Mouse (Mus musculus): ENCODE measurements around the gene 4932438H23Rik. TPM values are rescaled to one million over a fixed set of nuclear protein-coding genes. Genes with fewer than 3 reads are reported as not detected.

4932438H23Rik gene
- polyA plus RNA-seq, 1 experiment from 2014 or later, result 1.0 TPM

DNA sequence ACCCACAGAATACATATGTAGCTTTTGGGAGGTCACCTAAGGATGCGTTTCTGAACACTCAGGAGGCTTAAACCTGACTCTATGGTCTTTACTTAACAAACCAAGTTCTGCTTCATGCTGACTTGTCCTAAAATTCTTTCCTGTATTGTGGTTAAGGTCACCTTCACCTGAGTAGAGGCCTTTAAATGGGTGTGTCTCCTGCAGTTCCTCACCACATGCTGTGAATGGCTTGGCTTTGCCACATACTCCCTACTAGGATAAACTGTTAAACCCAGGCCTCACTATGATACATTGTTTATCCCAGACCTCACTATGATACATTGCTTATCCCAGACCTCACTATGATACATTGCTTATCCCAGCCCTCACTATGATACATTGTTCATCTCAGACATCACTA lies 22.7 kb downstream of the 4932438H23Rik start:
- Histone ChIP-seq H3K9ac (ENCODE audit: low read length) (no peak overlapping the region), H3K4me1 (ENCODE audit: control insufficient read depth, insufficient read depth, low read length) (peaks cover 4% of the 10 kb centered on the region; the same call in 1 of the 2 replicates), H3K9me3 (replicated peaks; ENCODE audit: control insufficient read depth, low read length) (no peaks in the 10 kb centered on the region), H3K4me3 (ENCODE audit: low read depth, low read length) (no peak overlapping the region), H3K4me2 (ENCODE audit: low read length) (no peak overlapping the region), H3K27ac (ENCODE audit: low read depth, low read length) (no peak overlapping the region), H3K36me3 (ENCODE audit: control insufficient read depth, insufficient read depth, low read length) (no peaks in the 10 kb centered on the region), H3K27me3 (replicated peaks; ENCODE audit: control insufficient read depth, insufficient read depth, low read length) (no peaks in the 10 kb centered on the region)
- WGBS, result 86% methylated on average over 1 of the region's 1 CpGs
- ATAC-seq, result no peak
- DNase-seq (ENCODE audit: low spot score), result no peak

DNA sequence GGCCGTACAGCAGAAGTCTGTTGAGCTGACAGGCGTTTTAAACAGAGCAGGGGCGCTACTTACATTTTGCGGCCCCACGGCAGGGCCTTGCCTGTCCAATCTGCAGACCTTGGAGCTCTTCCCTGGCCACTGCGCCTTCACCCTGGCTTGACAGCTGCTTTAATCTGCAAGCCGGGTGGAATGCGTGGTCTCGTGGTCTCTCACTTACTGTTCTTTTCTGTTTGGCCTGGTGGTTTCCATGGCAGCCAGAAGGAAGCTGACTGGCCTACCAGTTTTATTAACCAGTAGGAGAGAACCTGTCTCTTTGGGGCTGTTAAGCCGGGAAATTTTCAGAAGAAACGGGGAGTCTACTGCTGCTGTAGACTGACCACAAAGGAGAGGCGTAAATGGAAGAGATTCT lies 26.0 kb downstream of the 4932438H23Rik start:
- peak; percentile 62 for DNase-seq (ENCODE audit: low spot score)
- no peak overlapping the region for H3K27ac ChIP-seq (ENCODE audit: low read depth, low read length)
- peak overlapping the region; percentile 14 for H3K4me2 ChIP-seq (ENCODE audit: low read length)
- H3K4me1 ChIP-seq (ENCODE audit: control insufficient read depth, insufficient read depth, low read length), result peaks cover 4% of the 10 kb centered on the region; the same call in 1 of the 2 replicates
- no peaks in the 10 kb centered on the region for H3K36me3 ChIP-seq (ENCODE audit: control insufficient read depth, insufficient read depth, low read length)
- H3K9me3 ChIP-seq (replicated peaks; ENCODE audit: control insufficient read depth, low read length), result no peaks in the 10 kb centered on the region
- no peak overlapping the region for H3K4me3 ChIP-seq (ENCODE audit: low read depth, low read length)
- no peaks in the 10 kb centered on the region for H3K27me3 ChIP-seq (replicated peaks; ENCODE audit: control insufficient read depth, insufficient read depth, low read length)
- 28% methylated on average over 12 of the region's 12 CpGs for WGBS
- ATAC-seq, result peak; percentile 21; the same call in 1 of the 2 replicates
- no peak overlapping the region for H3K9ac ChIP-seq (ENCODE audit: low read length)

DNA sequence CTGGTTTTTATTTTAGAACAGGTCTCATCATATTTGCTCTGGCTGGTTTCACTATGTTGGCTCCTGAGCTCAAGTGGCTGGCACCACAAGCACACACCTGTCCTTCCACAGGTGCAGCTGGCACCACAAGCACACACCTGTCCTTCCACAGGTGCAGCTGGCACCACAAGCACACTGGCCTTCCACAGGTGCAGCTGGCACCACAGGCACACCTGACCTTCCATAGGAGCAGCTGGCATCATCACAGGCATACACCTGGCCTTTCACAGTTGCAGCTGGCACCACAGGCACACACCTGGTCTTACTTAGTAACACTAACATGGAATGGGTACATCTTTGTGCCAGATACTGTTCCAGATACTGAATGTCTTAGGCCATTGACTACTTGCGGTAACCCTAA lies 27.8 kb downstream of the 4932438H23Rik start:
- no peaks in the 10 kb centered on the region for H3K27me3 ChIP-seq (replicated peaks; ENCODE audit: control insufficient read depth, insufficient read depth, low read length)
- DNase-seq (ENCODE audit: low spot score) (no peak), ATAC-seq (no peak)
- H3K27ac ChIP-seq (ENCODE audit: low read depth, low read length), result no peak overlapping the region
- H3K9me3 ChIP-seq (replicated peaks; ENCODE audit: control insufficient read depth, low read length), result no peaks in the 10 kb centered on the region
- no peaks in the 10 kb centered on the region for H3K36me3 ChIP-seq (ENCODE audit: control insufficient read depth, insufficient read depth, low read length)
- no peak overlapping the region for H3K9ac ChIP-seq (ENCODE audit: low read length)
- H3K4me3 ChIP-seq (ENCODE audit: low read depth, low read length), result no peak overlapping the region
- H3K4me2 ChIP-seq (ENCODE audit: low read length), result no peak overlapping the region
- H3K4me1 ChIP-seq (ENCODE audit: control insufficient read depth, insufficient read depth, low read length), result peaks cover 4% of the 10 kb centered on the region; the same call in 1 of the 2 replicates
- 100% methylated on average over 1 of the region's 1 CpGs for WGBS

DNA sequence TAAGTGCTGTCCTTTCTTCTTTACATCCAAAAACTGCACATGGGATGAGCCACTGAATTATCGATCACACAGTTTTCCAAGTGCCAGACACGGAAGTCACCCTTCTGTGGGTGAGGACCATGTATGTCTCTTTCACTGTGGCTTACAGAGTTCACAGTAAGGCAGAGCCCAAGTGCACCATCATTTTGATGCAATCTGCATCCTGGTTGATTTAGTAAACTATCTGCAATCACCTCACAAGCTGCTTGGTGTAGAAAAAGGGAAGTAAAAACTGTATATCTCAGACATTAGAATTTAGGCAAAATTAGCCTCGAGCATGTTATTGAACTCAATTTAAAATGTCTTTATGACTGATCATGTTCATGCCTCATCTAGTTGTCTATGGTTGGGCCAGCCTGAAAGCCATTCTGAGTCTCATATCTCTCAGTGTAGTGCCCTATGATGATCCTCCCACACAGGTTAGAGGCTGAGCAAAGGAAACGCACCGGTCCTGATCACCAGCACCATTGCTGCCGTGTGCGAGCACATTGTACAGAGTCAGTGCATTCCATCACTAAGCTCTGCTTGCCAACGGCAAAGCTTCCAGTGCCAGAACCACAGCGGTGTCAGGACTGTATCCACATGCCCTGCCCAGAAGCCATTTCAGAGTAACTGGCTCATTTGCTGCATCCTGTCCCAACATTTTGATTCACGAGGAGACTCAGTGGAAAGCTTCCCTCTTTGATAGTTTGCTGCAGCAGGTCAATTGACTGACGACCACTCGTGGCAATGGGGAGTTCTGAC lies 30.1 kb downstream of the 4932438H23Rik start:
- H3K9ac ChIP-seq (ENCODE audit: low read length), result no peak overlapping the region
- DNase-seq (ENCODE audit: low spot score) (no peak), ATAC-seq (no peak)
- no peak overlapping the region for H3K4me2 ChIP-seq (ENCODE audit: low read length)
- H3K4me1 ChIP-seq (ENCODE audit: control insufficient read depth, insufficient read depth, low read length), result peaks cover 4% of the 10 kb centered on the region; the same call in 1 of the 2 replicates
- WGBS, result 87% methylated on average over 12 of the region's 12 CpGs
- H3K9me3 ChIP-seq (replicated peaks; ENCODE audit: control insufficient read depth, low read length), result no peaks in the 10 kb centered on the region
- no peaks in the 10 kb centered on the region for H3K36me3 ChIP-seq (ENCODE audit: control insufficient read depth, insufficient read depth, low read length)
- H3K27ac ChIP-seq (ENCODE audit: low read depth, low read length), result no peak overlapping the region
- H3K4me3 ChIP-seq (ENCODE audit: low read depth, low read length), result no peak overlapping the region
- H3K27me3 ChIP-seq (replicated peaks; ENCODE audit: control insufficient read depth, insufficient read depth, low read length), result no peaks in the 10 kb centered on the region

DNA sequence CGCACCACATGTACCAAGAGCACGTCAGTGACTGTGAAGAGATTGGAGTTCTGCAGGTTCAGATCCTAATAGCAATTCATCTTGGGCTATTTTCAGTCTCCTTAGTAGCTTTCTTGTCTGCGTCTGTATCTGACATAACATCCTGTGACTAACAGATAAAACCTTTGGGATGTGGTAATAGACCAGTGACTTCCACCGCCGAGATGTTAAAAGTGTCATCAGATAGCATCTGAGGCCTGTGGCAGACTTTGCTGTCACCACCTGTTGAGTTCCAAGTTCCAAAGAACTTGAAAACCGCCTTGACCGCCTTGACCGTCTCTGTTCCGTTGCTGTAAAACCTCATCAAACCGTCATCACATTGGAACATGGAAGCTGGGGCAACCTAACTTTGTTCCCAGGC lies 31.1 kb downstream of the 4932438H23Rik start:
- 95% methylated on average over 10 of the region's 10 CpGs for WGBS
- no peaks in the 10 kb centered on the region for H3K27me3 ChIP-seq (replicated peaks; ENCODE audit: control insufficient read depth, insufficient read depth, low read length)

DNA sequence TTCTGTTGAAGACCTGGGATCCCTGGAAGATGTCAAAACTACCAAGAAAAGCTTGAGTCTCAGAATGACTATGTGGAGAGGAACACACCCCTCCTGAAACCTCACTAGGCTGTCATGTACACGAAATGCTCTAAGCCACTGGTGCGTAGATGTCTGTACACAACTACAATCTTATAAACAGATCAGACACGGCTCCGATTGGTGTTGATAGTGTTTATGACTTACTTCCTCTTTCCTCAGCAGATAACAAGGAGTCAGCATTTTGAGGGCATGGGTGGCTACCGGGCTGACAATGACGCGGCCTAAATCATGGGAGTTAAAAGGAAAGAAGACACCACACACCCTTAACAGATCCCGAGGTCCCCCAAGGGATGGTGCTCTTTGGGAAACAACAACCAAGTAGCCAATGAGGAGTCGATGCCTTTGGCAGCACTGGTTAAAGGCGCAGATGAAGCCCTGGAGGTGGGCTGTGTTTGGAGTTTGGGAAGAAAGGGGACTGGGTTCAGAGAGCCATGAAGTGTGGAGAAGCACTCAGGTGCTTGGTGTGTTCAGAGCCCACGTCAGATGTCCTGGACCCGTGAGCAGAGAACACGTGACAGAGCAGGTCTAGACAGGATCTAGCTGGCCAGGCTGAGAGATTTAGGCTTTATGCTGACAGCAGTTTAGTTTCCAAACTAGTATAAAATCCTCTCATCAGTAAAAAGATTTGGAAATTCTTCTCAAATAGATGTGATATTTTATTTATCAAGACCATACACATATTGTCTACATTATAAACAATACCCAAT lies 33.2 kb downstream of the 4932438H23Rik start:
- DNase-seq (ENCODE audit: low spot score) (no peak), ATAC-seq (no peak)
- Histone ChIP-seq H3K27me3 (replicated peaks; ENCODE audit: control insufficient read depth, insufficient read depth, low read length) (no peaks in the 10 kb centered on the region), H3K4me1 (ENCODE audit: control insufficient read depth, insufficient read depth, low read length) (no peaks in the 10 kb centered on the region), H3K4me2 (ENCODE audit: low read length) (no peak overlapping the region), H3K36me3 (ENCODE audit: control insufficient read depth, insufficient read depth, low read length) (no peaks in the 10 kb centered on the region), H3K9me3 (replicated peaks; ENCODE audit: control insufficient read depth, low read length) (no peaks in the 10 kb centered on the region), H3K9ac (ENCODE audit: low read length) (no peak overlapping the region), H3K27ac (ENCODE audit: low read depth, low read length) (no peak overlapping the region), H3K4me3 (ENCODE audit: low read depth, low read length) (no peak overlapping the region)
- WGBS, result 88% methylated on average over 13 of the region's 13 CpGs

More for the DNA sequence above, 31.1 kb downstream of the 4932438H23Rik start:
- no peak overlapping the region for H3K27ac ChIP-seq (ENCODE audit: low read depth, low read length)
- no peak overlapping the region for H3K4me3 ChIP-seq (ENCODE audit: low read depth, low read length)
- no peak overlapping the region for H3K4me2 ChIP-seq (ENCODE audit: low read length)
- H3K36me3 ChIP-seq (ENCODE audit: control insufficient read depth, insufficient read depth, low read length), result no peaks in the 10 kb centered on the region
- ATAC-seq (no peak), DNase-seq (ENCODE audit: low spot score) (no peak)
- no peak overlapping the region for H3K9ac ChIP-seq (ENCODE audit: low read length)
- H3K4me1 ChIP-seq (ENCODE audit: control insufficient read depth, insufficient read depth, low read length), result no peaks in the 10 kb centered on the region
- H3K9me3 ChIP-seq (replicated peaks; ENCODE audit: control insufficient read depth, low read length), result no peaks in the 10 kb centered on the region

DNA sequence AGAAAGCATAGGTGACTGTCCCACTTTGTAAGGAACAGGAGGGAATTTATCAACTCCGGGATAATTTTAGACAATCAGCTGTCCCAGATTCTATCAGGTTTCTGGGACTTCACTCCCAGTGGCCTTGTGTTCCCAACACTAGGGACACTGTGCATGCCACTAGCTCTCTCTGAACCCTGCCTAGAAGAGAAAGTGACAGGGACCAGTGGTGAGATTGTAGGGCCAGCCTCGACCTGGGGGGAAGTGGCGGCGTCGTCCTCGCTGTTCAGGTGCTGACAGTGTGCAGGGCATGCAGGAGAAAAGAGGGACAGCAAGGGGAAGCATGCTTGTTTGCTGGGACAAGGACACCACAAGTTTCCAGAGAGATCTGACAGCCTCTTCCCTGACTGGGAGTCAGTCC lies 37.2 kb downstream of the 4932438H23Rik start:
- no peak overlapping the region for H3K27ac ChIP-seq (ENCODE audit: low read depth, low read length)
- no peak overlapping the region for H3K4me2 ChIP-seq (ENCODE audit: low read length)
- no peak overlapping the region for H3K4me3 ChIP-seq (ENCODE audit: low read depth, low read length)
- H3K4me1 ChIP-seq (ENCODE audit: control insufficient read depth, insufficient read depth, low read length), result no peaks in the 10 kb centered on the region
- no peaks in the 10 kb centered on the region for H3K9me3 ChIP-seq (replicated peaks; ENCODE audit: control insufficient read depth, low read length)
- ATAC-seq, result no peak
- 90% methylated on average over 6 of the region's 6 CpGs for WGBS
- H3K36me3 ChIP-seq (ENCODE audit: control insufficient read depth, insufficient read depth, low read length), result no peaks in the 10 kb centered on the region
- no peaks in the 10 kb centered on the region for H3K27me3 ChIP-seq (replicated peaks; ENCODE audit: control insufficient read depth, insufficient read depth, low read length)
- no peak for DNase-seq (ENCODE audit: low spot score)
- no peak overlapping the region for H3K9ac ChIP-seq (ENCODE audit: low read length)

DNA sequence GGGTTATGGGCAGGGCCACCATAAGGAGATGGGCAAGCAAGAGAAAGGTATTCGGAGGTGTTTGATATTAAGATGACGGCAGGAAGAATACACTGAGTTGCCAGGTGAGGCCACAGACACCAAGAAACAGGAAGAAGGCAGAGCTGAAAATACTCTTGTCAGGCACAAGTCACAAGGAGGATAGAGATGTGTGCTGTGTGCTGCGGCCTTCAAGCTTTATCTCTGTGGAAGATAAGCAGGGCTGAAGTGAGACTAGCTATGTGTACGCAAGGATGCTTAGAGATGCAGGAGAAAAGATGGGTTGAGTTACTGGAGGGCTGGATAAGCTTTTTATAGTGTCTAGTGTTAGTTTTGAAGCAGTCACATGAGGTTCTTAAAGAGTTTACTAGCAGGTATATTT lies 37.7 kb downstream of the 4932438H23Rik start:
- Histone ChIP-seq H3K9me3 (replicated peaks; ENCODE audit: control insufficient read depth, low read length) (no peaks in the 10 kb centered on the region), H3K4me3 (ENCODE audit: low read depth, low read length) (no peak overlapping the region), H3K27ac (ENCODE audit: low read depth, low read length) (no peak overlapping the region), H3K4me2 (ENCODE audit: low read length) (no peak overlapping the region), H3K4me1 (ENCODE audit: control insufficient read depth, insufficient read depth, low read length) (no peaks in the 10 kb centered on the region), H3K36me3 (ENCODE audit: control insufficient read depth, insufficient read depth, low read length) (no peaks in the 10 kb centered on the region), H3K27me3 (replicated peaks; ENCODE audit: control insufficient read depth, insufficient read depth, low read length) (no peaks in the 10 kb centered on the region), H3K9ac (ENCODE audit: low read length) (no peak overlapping the region)
- DNase-seq (ENCODE audit: low spot score) (no peak), ATAC-seq (no peak)
- WGBS, result 91% methylated on average over 4 of the region's 4 CpGs
